Mouse (Mus musculus) ES-E14 (cell line): ENCODE results near the gene Tm9sf4. TPM values are rescaled to one million over a fixed set of nuclear protein-coding genes. Genes with fewer than 3 reads are reported as not detected.

Source experiments
- DNase-seq: peaks from one replicate; pipeline ENCODE4 v3.0.0-alpha.2; 2013; ENCODE audit warnings: low read depth, low spot score
- H3K27ac ChIP-seq: 2 replicates; pipeline ENCODE4 v1.5.1; 2012; ENCODE audit warnings: low read depth, mild to moderate bottlenecking, low read length, moderate library complexity, mixed read lengths; ENCODE audit not compliant: poor library complexity, insufficient read depth, severe bottlenecking
- H3K36me3 ChIP-seq: 2 replicates; pipeline ENCODE4 v1.6.1; 2012; ENCODE audit warnings: mild to moderate bottlenecking, low read length, moderate library complexity, mixed read lengths; ENCODE audit not compliant: control insufficient read depth, poor library complexity, insufficient read depth, severe bottlenecking
- H3K4me1 ChIP-seq, 2 experiments: fragments of 150-350 bp in 1 of 2; sonication (generic) in 1 of 2; 2 replicates each; pipeline ENCODE4 v1.6.1; 2012; ENCODE audit warnings: low read length in 2 of 2, mild to moderate bottlenecking in 1 of 2, mixed read lengths in 1 of 2; ENCODE audit not compliant: control insufficient read depth in 2 of 2, insufficient read depth in 2 of 2, poor library complexity in 1 of 2
- H3K4me3 ChIP-seq, 2 experiments: fragments of 150-350 bp in 1 of 2; sonication (generic) in 1 of 2; 2 replicates each; pipeline ENCODE4 v1.5.1; 2012; ENCODE audit warnings: low read length in 2 of 2, low read depth in 1 of 2, mild to moderate bottlenecking in 1 of 2, mixed read lengths in 1 of 2; ENCODE audit not compliant: insufficient read depth in 1 of 2, poor library complexity in 1 of 2, severe bottlenecking in 1 of 2
- H3K9ac ChIP-seq: 2 replicates; pipeline ENCODE4 v1.6.1; 2012; ENCODE audit warnings: low read depth, mild to moderate bottlenecking, low read length, mixed read lengths; ENCODE audit not compliant: poor library complexity, insufficient read depth, severe bottlenecking
- H3K9me3 ChIP-seq: fragments of 150-350 bp; sonication (generic); 2 replicates; pipeline ENCODE4 v1.6.1; 2012; ENCODE audit warnings: low read depth, mild to moderate bottlenecking, low read length; ENCODE audit not compliant: control insufficient read depth, insufficient read depth
- CHD2 ChIP-seq: IDR thresholded peaks from 2 replicates; pipeline ENCODE4 v1.6.1; 2014; ENCODE audit warnings: mild to moderate bottlenecking, low read depth, low read length, inconsistent platforms
- HCFC1 ChIP-seq: IDR thresholded peaks from 2 replicates; pipeline ENCODE4 v1.6.1; 2012; ENCODE audit warnings: low read length, inconsistent platforms, borderline replicate concordance; ENCODE audit not compliant: insufficient read depth
- MAFK ChIP-seq: IDR thresholded peaks from 2 replicates; pipeline ENCODE4 v1.6.1; 2014; ENCODE audit warnings: mild to moderate bottlenecking, low read depth, low read length, inconsistent platforms; ENCODE audit not compliant: insufficient read depth
- ZC3H11A ChIP-seq: IDR thresholded peaks from 2 replicates; pipeline ENCODE4 v1.6.1; 2012; ENCODE audit warnings: low read depth, mild to moderate bottlenecking, inconsistent platforms, low read length, borderline replicate concordance
- ZNF384 ChIP-seq: IDR thresholded peaks from 2 replicates; pipeline ENCODE4 v1.6.1; 2012; ENCODE audit warnings: low read depth, low read length, inconsistent platforms
- in situ Hi-C, 2 experiments: fragments of 600-800 bp; cut with MboI; formaldehyde crosslinking; loops; one replicate each; pipeline ENCODE4 v1.15.1; 2025; ENCODE audit warnings: low sequenced_read_pairs in 2 of 2, inconsistent platforms in 1 of 2; ENCODE audit not compliant: unreplicated experiment in 2 of 2
- total RNA-seq: library from RNA; depleted of rRNA; stranded (reverse); fragments of 300-350 nt; gene quantifications from 2 replicates; pipeline ENCODE4 v1.2.3, GENCODE M21; 2012

Tm9sf4 gene
- total RNA-seq, 1 experiment, result 62.8 TPM

DNA sequence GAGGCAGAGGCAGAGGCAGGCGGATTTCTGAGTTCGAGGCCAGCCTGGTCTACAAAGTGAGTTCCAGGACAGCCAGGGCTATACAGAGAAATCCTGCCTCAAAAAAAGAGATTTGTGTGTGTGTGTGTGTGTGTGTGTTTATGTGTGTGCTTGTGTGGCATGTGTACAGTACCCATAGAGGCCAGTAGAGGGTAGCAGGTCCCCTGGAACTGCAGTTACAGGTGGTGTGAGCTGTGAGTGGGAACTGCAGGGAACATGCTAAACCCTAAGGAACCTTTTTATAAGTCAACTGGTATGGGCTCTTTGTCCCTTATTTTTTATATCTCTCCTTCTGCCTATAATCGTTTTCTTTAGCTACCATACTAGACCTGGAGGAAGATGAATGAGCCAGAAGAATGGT is 3.8 kb upstream of the Tm9sf4 start:
- no peak overlapping the region for H3K4me3 ChIP-seq
- H3K9me3 ChIP-seq, result no peaks in the 10 kb centered on the region
- H3K36me3 ChIP-seq, result no peaks in the 10 kb centered on the region
- in situ Hi-C loops, result no loop called here
- TF ChIP-seq ZC3H11A (peak; percentile 66; the same call in 1 of the 2 replicates), CHD2 (no peak), MAFK (no peak), ZNF384 (no peak), HCFC1 (no peak)
- no peak overlapping the region for H3K27ac ChIP-seq
- H3K9ac ChIP-seq, result no peak overlapping the region
- no peaks in the 10 kb centered on the region for H3K4me1 ChIP-seq
- no peak for DNase-seq

DNA sequence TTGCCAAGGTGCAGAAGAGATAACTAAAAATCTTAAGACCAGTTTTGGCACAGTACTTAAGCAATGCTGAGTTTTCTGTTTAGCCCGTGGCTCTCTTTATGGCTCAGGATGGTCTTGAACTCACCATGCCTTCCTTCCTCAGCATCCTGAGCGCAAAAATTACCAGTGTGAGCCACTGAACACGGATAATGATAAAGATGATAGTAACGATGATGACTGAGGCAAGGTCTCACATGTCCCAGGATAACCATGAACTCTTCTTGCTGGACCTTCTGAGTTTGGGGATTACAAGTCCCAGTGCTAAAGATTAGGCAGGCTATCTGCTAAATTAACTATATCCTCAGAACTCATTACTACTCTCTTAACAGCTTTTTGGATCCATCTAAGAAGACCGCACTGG is 970 bp upstream of the Tm9sf4 start:
- no peaks in the 10 kb centered on the region for H3K9me3 ChIP-seq
- DNase-seq, result no peak
- TF ChIP-seq ZNF384 (no peak), MAFK (no peak), CHD2 (no peak), HCFC1 (no peak), ZC3H11A (no peak)
- peaks cover 4% of the 10 kb centered on the region; the same call in 1 of the 2 replicates for H3K36me3 ChIP-seq
- no peak overlapping the region for H3K9ac ChIP-seq
- in situ Hi-C loops, result no loop called here
- H3K4me3 ChIP-seq, result no peak overlapping the region
- no peaks in the 10 kb centered on the region for H3K4me1 ChIP-seq
- H3K27ac ChIP-seq, result no peak overlapping the region

DNA sequence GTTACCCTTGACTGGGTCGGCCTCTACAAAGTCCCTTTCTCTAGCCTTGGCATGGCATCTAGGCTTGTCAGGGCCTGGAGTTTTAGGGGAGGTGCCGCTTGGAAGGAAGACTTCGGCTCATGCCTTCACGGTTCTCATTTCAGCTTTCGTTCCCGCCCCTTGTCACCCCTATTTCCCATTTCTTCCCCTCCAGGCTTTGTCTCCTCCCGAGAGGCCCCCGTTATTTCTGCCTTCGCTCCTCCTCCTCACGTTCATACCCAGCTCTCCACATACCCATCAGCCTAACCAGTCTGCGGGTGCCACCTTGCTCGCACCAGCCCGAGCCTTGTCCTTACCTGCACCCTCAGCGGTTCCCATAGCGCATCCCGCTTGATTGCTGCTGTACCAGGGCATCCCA is 579 bp downstream of the Tm9sf4 start:
- Histone ChIP-seq H3K4me1 (peaks cover 0 to 4% of the 10 kb centered on the region in 2 experiments; a peak in 1 of 4 replicates), H3K27ac (peak overlapping the region; percentile 82), H3K9me3 (no peaks in the 10 kb centered on the region), H3K4me3 (peak overlapping the region; percentile 79 to 88), H3K9ac (peak overlapping the region; percentile 96), H3K36me3 (peaks cover 5% of the 10 kb centered on the region; the same call in 1 of the 2 replicates)
- DNase-seq, result no peak
- TF ChIP-seq CHD2, result no peak
- TF ChIP-seq HCFC1, result no peak
- TF ChIP-seq ZC3H11A, result no peak
- TF ChIP-seq ZNF384, result no peak
- TF ChIP-seq MAFK, result no peak
- in situ Hi-C loops, result no loop called here

DNA sequence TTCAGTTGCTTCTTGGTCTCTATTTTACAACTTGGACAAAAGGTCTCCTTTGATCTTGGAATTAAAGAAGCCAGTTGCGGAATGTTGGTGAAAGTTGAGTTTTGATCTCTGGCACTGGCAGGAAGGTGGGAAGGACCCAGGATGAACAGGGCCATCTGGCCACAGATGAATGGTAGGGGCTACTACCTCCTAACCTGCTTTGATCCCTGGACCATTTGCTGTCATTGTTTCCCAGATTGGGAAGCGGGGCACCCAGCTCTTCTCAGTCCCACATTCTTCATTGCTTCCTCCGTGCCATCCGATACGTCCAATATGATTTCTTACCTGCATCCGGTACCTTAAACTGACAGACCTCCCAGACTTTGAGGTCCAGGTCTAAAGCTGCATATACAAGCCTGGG is 6.0 kb downstream of the Tm9sf4 start:
- Histone ChIP-seq H3K27ac (no peak overlapping the region; the same call in 1 of the 2 replicates), H3K4me1 (peaks cover 18 to 21% of the 10 kb centered on the region in 2 experiments), H3K9ac (no peak overlapping the region), H3K9me3 (no peaks in the 10 kb centered on the region), H3K36me3 (peaks cover 5% of the 10 kb centered on the region; the same call in 1 of the 2 replicates), H3K4me3 (no peak overlapping the region)
- in situ Hi-C loops, result no loop called here
- DNase-seq, result no peak
- TF ChIP-seq HCFC1 (no peak), ZNF384 (no peak), ZC3H11A (no peak), CHD2 (no peak), MAFK (no peak)
